Mouse (Mus musculus) neutrophil, adult 83 days (primary cell): ENCODE data around the gene Igsf23. TPM values are rescaled to one million over a fixed set of nuclear protein-coding genes. Genes with fewer than 3 reads are reported as not detected.

Experiments used
- total RNA-seq, 2 experiments: library from RNA; stranded (reverse); gene quantifications; one replicate each; pipeline ENCODE4 v1.2.4; 2023

Gene Igsf23
- total RNA-seq, result not detected

GRCm38 (mm10) chr7:19950589-19950988, at the start of gene Igsf23:
Igsf23 (minus strand) TSS chr7:19950756.

GRCm38 (mm10) chr7:19991165-19991564, 40.6 kb upstream of the Igsf23 start, which contains the start of gene Nlrp9b:
Nlrp9b (plus strand) TSS chr7:19991465.

GRCm38 (mm10) chr7:19964985-19965579, 14.5 kb upstream of the Igsf23 start, which contains the start of gene Ceacam20:
Ceacam20 (plus strand) TSS chr7:19965412.

GRCm38 (mm10) chr7:19920506-19921261, 29.9 kb downstream of the Igsf23 start, which contains the start of gene Pvr:
Pvr (minus strand) TSS chr7:19921160.

GRCm38 (mm10) chr7:19887849-19888248, 62.7 kb downstream of the Igsf23 start, which contains the start of gene Ceacam19:
Ceacam19 (minus strand) TSS chr7:19887965.

Other genes starting within 250 kb of the Igsf23 start
- gene Tomm40, start 235.3 kb downstream of the Igsf23 start, total RNA-seq, result 10 to 100 TPM; 28.6 to 35.3 TPM
- gene Nectin2, start 200.3 kb downstream of the Igsf23 start, total RNA-seq, result under 1 TPM; 0.38 to 0.55 TPM
- gene Bcam, start 179.7 kb downstream of the Igsf23 start, total RNA-seq, result not detected
- gene Cblc, start 153.9 kb downstream of the Igsf23 start, total RNA-seq, result not detected
- 10 to 100 TPM; 19.6 to 41.8 TPM for gene Bcl3, start 128.0 kb downstream of the Igsf23 start, total RNA-seq
- gene Gm19345, start 98.8 kb downstream of the Igsf23 start, total RNA-seq, result not detected
- 1 to 10 TPM; 1.3 to 1.7 TPM for gene Ceacam16, start 89.5 kb downstream of the Igsf23 start, total RNA-seq
- gene Ceacam19, start 62.8 kb downstream of the Igsf23 start, total RNA-seq, result under 1 TPM; 0.68 TPM
- 1 to 10 TPM; 4.1 to 5.1 TPM for gene Pvr, start 29.6 kb downstream of the Igsf23 start, total RNA-seq
- gene Ceacam20, start 14.7 kb upstream of the Igsf23 start, total RNA-seq, result not detected
- not detected for gene Nlrp9b, start 40.7 kb upstream of the Igsf23 start, total RNA-seq
- gene Vmn1r91, start 148.9 kb upstream of the Igsf23 start, total RNA-seq, result not detected
- gene Gm16442, start 171.8 kb upstream of the Igsf23 start, total RNA-seq, result not detected
- gene Vmn1r93, start 188.3 kb upstream of the Igsf23 start, total RNA-seq, result not detected
- not detected for gene Vmn1r94, start 217.6 kb upstream of the Igsf23 start, total RNA-seq
- gene Vmn1r95, start 243.0 kb upstream of the Igsf23 start, total RNA-seq, result not detected